Mouse (Mus musculus): Measurements from ENCODE around the gene Lrrc9. TPM values are rescaled to one million over a fixed set of nuclear protein-coding genes. Genes with fewer than 3 reads are reported as not detected.
A peak's percentile ranks its signal among the peaks of the same experiment; 100 is the strongest.

The Lrrc9 gene
- 2.7 and 3.2 TPM in 2 replicates for polyA plus RNA-seq (2016; fragmentation: Nextera tagmentation; extraction: Ambion mirVana)

DNA sequence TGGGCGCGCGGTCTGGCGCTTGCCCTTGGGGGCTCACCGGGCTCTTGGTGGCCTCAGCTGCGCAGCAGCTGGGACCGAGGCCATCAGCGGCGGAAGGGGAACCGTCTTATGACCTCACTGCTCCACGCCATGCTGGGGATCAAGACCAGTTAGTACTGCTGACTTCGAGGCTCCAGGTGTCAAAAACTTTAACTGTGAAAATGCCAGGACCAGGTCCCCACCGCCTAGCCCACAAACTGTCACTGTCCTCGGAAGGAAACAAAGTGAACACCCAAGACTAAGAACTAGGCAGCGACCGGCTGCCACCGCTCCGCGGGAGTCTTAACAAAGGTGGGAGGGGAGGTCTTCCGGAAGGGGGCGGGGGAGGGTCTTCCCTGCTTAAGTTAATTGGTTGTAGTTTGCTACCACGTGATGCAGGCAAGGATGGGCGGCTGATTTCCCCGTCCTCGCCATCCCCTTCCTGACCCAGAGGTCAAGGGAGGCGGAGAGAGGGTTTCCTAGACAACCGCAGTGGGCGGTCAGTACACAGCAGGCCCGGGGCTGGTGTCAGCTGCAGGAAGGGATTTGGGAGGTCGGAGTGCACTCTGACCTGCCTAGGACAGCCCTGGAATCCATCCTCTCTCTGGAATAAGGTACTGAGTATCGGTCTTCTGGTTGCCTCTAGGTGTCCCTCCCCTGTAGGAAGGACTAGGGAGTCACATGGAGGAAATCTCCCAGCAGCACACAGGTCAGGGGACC is at the start of gene Lrrc9:
Lrrc9 (plus strand) TSS at position 28 of the 738 bp plus-strand sequence.
- peak within 1 kb of the TSS; percentile 64 for H3K27ac ChIP-seq
- no peaks in the 10 kb centered on the region for H3K9me3 ChIP-seq (replicated peaks)
- peaks cover 12% of the 10 kb centered on the region for H3K4me1 ChIP-seq
- no peaks in the 10 kb centered on the region for H3K27me3 ChIP-seq
- ATAC-seq (ENCODE audit: low FRiP score) = peak; percentile 90
- H3K36me3 ChIP-seq = no peaks in the 10 kb centered on the region
- H3K9ac ChIP-seq = peak within 1 kb of the TSS; percentile 57
- H3K4me2 ChIP-seq (replicated peaks) = peak within 1 kb of the TSS; percentile 72
- peak within 1 kb of the TSS; percentile 45 for H3K4me3 ChIP-seq
- under 1% methylated on average over 31 of the region's 31 CpGs for WGBS

DNA sequence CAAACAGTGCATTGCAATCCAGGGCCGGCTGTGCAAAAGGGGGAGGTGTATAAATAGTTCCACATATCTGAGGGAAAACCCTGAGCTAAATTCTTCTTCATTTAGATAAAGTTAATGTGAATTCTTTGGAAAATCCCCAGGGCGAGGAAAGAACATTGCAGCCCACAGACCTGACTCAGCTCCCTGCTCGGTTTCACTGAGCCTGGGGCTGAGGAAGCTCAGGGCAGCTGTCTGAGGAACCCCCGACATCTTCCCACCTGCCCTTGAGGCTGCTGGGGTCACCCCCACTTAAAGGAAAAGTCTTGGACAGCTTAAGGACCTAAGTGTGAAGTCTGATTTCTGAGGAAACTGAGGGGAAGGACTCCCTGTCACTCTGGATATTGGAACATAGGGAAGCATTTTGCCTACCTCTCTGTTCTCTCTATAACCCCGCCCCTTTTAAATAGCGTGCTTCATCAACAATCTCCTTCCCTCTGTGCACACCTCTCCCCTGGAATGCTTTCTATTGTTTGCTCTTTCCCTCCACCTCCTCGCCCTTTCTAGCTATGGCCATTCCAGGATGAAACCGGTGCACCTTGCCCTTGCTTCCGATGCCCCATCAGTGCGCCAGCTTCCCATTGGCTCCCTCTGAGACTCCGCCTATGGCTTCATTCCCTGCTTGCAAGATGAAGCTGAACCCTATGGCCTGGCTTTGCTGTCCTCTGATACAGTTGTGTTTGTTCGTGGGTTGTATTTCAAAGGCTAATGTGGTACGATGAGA is 48.4 kb upstream of the Lrrc9 start:
- H3K9ac ChIP-seq = no peak overlapping the region
- no peak overlapping the region for H3K4me3 ChIP-seq
- H3K36me3 ChIP-seq = no peaks in the 10 kb centered on the region
- no peaks in the 10 kb centered on the region for H3K9me3 ChIP-seq (replicated peaks)
- H3K27me3 ChIP-seq = no peaks in the 10 kb centered on the region
- H3K4me1 ChIP-seq = peaks cover 3% of the 10 kb centered on the region; the same call in 1 of the 2 replicates
- no peak for ATAC-seq (ENCODE audit: low FRiP score)
- no peak overlapping the region for H3K27ac ChIP-seq
- H3K4me2 ChIP-seq (replicated peaks) = no peak overlapping the region
- WGBS = 59% methylated on average over 13 of the region's 13 CpGs

DNA sequence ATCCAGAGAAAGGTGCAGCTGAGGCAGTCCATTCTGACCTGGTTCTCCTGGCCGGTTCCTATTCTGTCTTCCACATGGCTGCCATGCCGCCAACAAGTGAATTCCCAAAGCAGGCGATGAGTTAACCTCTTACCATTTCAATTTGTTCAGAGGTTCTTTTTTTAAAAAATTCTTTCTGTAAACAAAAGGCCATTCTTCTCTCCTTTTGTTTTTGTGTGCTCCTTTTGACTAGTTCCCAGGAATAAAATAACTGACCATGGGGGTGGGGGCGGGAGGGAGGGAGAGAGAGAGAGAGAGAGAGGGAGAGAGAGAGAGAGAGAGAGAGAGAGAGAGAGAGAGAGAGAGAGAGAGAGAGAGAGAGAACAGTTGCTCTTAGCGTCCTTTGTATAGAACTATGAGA is 36.6 kb upstream of the Lrrc9 start:
- Histone ChIP-seq H3K27me3 (peaks cover 5% of the 10 kb centered on the region; the same call in 1 of the 2 replicates), H3K4me2 (replicated peaks) (no peak overlapping the region), H3K9me3 (replicated peaks) (no peaks in the 10 kb centered on the region), H3K4me1 (peaks cover 17% of the 10 kb centered on the region), H3K27ac (no peak overlapping the region), H3K36me3 (no peaks in the 10 kb centered on the region), H3K9ac (no peak overlapping the region), H3K4me3 (no peak overlapping the region)
- no peak for ATAC-seq (ENCODE audit: low FRiP score)
- 30% methylated on average over 4 of the region's 5 CpGs for WGBS

DNA sequence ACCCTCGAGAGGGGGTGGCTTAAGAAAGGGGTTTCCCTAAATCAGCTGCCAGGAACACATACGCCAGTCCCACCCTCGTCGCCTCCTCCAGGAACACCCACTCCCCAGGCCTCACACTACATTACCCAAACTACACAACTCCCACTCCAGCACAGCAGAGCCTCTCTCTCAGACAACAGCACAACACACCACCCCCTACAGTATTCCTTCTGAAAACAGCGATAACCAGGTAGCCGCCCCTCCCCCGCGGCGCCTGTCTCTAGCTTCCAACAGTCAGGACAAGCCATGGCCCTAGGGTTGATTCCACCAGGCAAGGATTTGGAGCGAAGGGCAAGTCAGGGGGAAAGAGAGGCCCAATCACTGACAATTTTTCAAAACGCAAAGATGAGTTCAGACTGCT is 34.5 kb upstream of the Lrrc9 start:
- peak overlapping the region; percentile 83 for H3K4me3 ChIP-seq
- H3K36me3 ChIP-seq = no peaks in the 10 kb centered on the region
- WGBS = 6% methylated on average over 11 of the region's 11 CpGs
- H3K27ac ChIP-seq = 0 out of 2 replicates have a peak overlapping the region, but pooled peaks have one; percentile 12
- no peak for ATAC-seq (ENCODE audit: low FRiP score)
- peaks cover 5% of the 10 kb centered on the region; the same call in 1 of the 2 replicates for H3K27me3 ChIP-seq
- H3K4me1 ChIP-seq = peaks cover 17% of the 10 kb centered on the region
- no peaks in the 10 kb centered on the region for H3K9me3 ChIP-seq (replicated peaks)
- H3K9ac ChIP-seq = peak overlapping the region; percentile 81
- H3K4me2 ChIP-seq (replicated peaks) = peak overlapping the region; percentile 90

DNA sequence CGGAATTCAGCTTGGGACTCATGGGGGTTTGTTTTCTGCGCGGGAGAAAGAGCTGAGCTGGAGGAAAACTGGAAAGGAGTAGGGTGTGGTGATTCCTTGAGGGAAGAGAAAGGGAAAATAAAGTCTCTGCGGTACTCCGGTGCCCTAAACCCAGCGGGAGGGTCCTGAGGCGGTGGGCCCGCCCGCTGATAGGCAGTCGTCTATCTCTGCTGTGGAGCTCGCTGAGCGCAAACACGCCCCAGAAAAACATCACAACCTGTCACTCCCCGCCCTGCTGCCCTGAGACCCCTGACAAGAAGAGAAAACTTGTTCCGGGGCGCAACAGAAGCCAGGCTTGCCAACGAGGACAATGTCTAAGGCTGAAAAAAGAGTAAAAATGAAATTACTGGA is 34.0 kb upstream of the Lrrc9 start:
- peaks cover 5% of the 10 kb centered on the region; the same call in 1 of the 2 replicates for H3K27me3 ChIP-seq
- peak overlapping the region; percentile 81 for H3K27ac ChIP-seq
- ATAC-seq (ENCODE audit: low FRiP score) = peak; percentile 46
- peak overlapping the region; percentile 83 for H3K4me3 ChIP-seq
- peak overlapping the region; percentile 90 for H3K4me2 ChIP-seq (replicated peaks)
- under 1% methylated on average over 17 of the region's 17 CpGs for WGBS
- peaks cover 17% of the 10 kb centered on the region for H3K4me1 ChIP-seq
- H3K9me3 ChIP-seq (replicated peaks) = no peaks in the 10 kb centered on the region
- no peaks in the 10 kb centered on the region for H3K36me3 ChIP-seq
- H3K9ac ChIP-seq = peak overlapping the region; percentile 81

DNA sequence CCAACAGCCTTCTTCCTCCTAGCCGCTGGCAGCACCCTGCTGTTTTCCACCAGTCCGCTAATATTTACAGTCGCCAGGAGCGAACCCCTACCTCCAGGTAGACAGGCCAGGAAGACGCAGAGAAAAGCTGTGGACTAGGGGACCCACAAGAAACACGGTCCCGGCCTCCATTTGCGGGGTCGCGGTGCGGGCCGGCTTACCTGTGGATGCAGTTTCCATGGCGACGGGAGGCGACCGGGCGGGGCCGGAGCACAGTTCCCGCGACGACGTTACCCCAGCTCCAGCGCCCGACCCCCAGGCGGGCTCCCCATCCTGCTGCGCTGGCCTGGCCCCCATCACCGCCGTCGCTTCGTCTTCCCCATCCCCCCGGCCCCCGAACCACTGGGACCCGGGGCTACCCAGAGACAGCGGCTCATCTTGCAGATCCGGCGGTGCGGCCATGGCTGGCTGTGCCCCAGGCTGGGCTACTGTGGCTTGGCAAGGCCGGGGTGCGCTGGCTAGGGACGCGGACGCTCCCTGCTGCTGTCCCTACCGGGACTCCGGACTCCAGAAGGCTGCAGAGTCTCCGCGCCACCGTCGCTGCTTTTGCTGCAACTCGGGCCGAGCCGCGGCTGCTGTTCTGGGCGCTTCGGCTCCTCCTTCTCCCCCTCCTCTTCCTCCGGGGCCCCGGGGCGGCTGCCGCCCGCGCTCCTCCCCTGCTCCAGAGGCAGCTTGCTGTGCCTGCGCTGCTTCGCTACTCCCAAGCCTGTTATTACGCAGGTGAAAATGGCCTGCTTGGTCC is 33.4 kb upstream of the Lrrc9 start:
- H3K27me3 ChIP-seq = peaks cover 5% of the 10 kb centered on the region; the same call in 1 of the 2 replicates
- ATAC-seq (ENCODE audit: low FRiP score) = peak; percentile 87
- peak overlapping the region; percentile 90 for H3K4me2 ChIP-seq (replicated peaks)
- peak overlapping the region; percentile 83 for H3K4me3 ChIP-seq
- H3K9me3 ChIP-seq (replicated peaks) = no peaks in the 10 kb centered on the region
- peaks cover 17% of the 10 kb centered on the region for H3K4me1 ChIP-seq
- WGBS = under 1% methylated on average over 63 of the region's 63 CpGs
- H3K9ac ChIP-seq = peak overlapping the region; percentile 81
- no peaks in the 10 kb centered on the region for H3K36me3 ChIP-seq
- H3K27ac ChIP-seq = peak overlapping the region; percentile 81

DNA sequence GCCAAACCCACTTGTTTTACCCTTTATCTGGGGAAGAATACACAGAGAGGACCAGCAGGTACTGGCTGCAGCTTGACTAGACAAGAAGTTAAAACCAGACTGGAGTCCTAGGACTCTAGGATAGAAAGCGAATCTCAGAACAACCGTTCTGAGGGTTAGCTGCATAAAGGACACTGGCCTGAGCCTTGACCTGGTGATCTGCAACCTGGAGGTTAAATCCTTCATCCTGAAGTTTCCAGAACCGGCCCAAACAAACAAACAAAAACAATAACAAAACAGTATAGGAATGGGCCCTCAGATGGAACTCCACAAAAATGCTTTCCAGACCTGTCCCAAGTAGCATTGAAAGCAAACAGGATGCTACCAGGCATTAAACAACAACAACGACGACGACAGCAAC is 32.7 kb upstream of the Lrrc9 start, which contains the start of gene Rtn1:
Rtn1 (minus strand) TSS at position 101 of the 400 bp plus-strand sequence.
- Histone ChIP-seq H3K27me3 (peaks cover 5% of the 10 kb centered on the region; the same call in 1 of the 2 replicates), H3K9me3 (replicated peaks) (no peaks in the 10 kb centered on the region), H3K4me2 (replicated peaks) (peak within 1 kb of the TSS; percentile 90), H3K36me3 (no peaks in the 10 kb centered on the region), H3K4me3 (peak within 1 kb of the TSS; percentile 83), H3K4me1 (peaks cover 17% of the 10 kb centered on the region), H3K27ac (peak within 1 kb of the TSS; percentile 81), H3K9ac (peak within 1 kb of the TSS; percentile 81)
- no peak for ATAC-seq (ENCODE audit: low FRiP score)
- WGBS = 30% methylated on average over 6 of the region's 6 CpGs

DNA sequence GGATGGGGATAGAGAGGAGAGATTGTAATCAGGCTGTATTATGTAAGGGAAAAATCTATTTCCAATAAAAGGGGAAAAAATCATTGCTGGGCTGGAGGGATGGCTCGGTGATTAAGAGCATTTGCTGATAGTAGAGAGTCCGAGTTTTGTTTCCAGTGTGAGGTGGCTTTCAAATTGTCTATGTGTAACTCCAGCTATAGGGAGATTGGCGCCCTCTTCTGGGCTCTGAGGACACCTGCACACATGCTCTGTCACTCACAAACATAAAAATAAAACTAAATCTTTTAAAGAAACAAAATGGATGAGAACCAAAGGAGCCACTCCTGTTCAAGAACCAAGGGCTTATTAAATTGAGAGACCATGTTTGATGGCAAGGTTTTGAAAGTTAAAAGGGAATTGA is 23.9 kb upstream of the Lrrc9 start:
- Histone ChIP-seq H3K36me3 (no peaks in the 10 kb centered on the region), H3K4me3 (no peak overlapping the region)

DNA sequence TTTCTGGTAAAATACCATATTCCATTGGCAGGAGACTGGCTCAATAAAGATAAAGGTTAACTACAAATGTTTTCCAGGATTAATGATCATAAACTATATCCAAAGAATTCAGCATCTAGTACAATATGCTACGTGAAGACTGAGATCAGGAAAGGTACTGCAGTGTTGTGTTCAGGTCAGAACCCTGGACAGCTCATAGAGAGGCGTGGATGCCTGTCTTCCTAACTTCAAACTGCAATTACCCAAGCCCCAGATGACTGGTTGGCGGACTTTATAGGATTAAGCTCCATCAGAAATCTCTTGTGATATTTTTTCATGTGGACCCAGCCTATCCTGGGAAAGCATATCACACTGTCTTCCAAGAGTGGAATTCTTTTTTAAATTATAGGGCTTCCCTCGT is 19.0 kb upstream of the Lrrc9 start:
- Histone ChIP-seq H3K36me3 (no peaks in the 10 kb centered on the region), H3K4me2 (replicated peaks) (no peak overlapping the region), H3K27ac (no peak overlapping the region), H3K9me3 (replicated peaks) (no peaks in the 10 kb centered on the region), H3K9ac (no peak overlapping the region), H3K4me1 (no peaks in the 10 kb centered on the region), H3K4me3 (no peak overlapping the region), H3K27me3 (no peaks in the 10 kb centered on the region)
- 54% methylated on average over 4 of the region's 4 CpGs for WGBS
- ATAC-seq (ENCODE audit: low FRiP score) = no peak

More for the DNA sequence above, 23.9 kb upstream of the Lrrc9 start:
- 0 out of 2 replicates have a peak, but pooled peaks cover 3% of the 10 kb centered on the region for H3K9me3 ChIP-seq (replicated peaks)
- no peaks in the 10 kb centered on the region for H3K4me1 ChIP-seq
- 33% methylated on average over 3 of the region's 3 CpGs for whole genome bisulfite sequencing
- no peak overlapping the region for H3K9ac ChIP-seq
- no peak overlapping the region for H3K4me2 ChIP-seq (replicated peaks)
- H3K27me3 ChIP-seq = no peaks in the 10 kb centered on the region
- no peak for ATAC-seq (ENCODE audit: low FRiP score)
- no peak overlapping the region for H3K27ac ChIP-seq

DNA sequence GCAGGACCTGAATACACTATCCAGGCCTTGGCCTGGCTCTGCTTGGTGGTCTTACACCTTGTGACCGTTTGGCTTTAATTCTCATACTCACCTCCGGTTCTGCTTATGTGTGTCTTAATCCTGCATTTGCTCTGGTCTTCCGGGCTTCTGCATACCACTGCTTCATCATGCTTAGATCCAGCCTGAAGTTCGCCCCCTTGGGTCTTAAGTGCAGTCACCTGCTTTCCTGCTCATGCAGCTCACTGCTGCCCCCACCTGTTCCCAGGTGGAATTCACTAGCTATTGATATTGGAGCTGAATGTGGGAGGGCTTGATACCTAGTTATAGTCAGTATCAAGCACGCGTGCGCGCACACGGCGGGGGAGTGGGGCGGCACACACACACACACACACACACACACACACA is 13.9 kb upstream of the Lrrc9 start:
- H3K9ac ChIP-seq = no peak overlapping the region
- H3K4me3 ChIP-seq = no peak overlapping the region
- no peaks in the 10 kb centered on the region for H3K9me3 ChIP-seq (replicated peaks)
- 30% methylated on average over 11 of the region's 11 CpGs for WGBS
- H3K4me2 ChIP-seq (replicated peaks) = peak overlapping the region; percentile 31; the same call in 1 of the 2 replicates
- no peaks in the 10 kb centered on the region for H3K36me3 ChIP-seq
- 0 out of 2 replicates have a peak, but pooled peaks have one; percentile 50 for ATAC-seq (ENCODE audit: low FRiP score)
- H3K27ac ChIP-seq = no peak overlapping the region
- no peaks in the 10 kb centered on the region for H3K27me3 ChIP-seq
- H3K4me1 ChIP-seq = no peaks in the 10 kb centered on the region

DNA sequence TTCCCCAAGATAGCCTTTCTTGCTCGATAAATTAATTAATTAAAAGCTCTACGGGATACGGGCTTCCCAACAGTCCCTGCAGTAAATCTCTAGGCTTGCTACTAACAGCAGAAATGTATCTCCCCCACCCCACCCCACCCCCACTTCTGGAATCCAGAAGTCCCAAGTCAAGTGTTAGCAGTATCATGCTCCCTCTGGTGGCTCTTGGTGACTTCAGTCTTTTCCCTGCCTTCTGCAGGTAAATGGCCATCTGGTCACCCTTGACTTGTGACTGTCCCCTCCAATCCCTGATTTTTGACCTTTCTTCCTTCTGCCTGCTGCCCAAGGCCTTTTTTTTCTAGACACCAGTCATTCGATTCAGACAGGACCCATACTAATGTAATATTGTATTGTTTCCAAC is 9.5 kb upstream of the Lrrc9 start:
- Histone ChIP-seq H3K4me1 (no peaks in the 10 kb centered on the region), H3K36me3 (no peaks in the 10 kb centered on the region), H3K9ac (no peak overlapping the region), H3K9me3 (replicated peaks) (no peaks in the 10 kb centered on the region), H3K4me2 (replicated peaks) (no peak overlapping the region), H3K4me3 (no peak overlapping the region), H3K27me3 (no peaks in the 10 kb centered on the region), H3K27ac (no peak overlapping the region)
- ATAC-seq (ENCODE audit: low FRiP score) = no peak
- WGBS = 88% methylated on average over 4 of the region's 4 CpGs
